Mouse (Mus musculus) lung, postnatal 10 days (tissue): ENCODE measurements around the gene Ebf3.

Source experiments
- DNase-seq: peaks from one replicate; pipeline ENCODE4 v3.0.0; 2021

Gene Ebf3

DNA sequence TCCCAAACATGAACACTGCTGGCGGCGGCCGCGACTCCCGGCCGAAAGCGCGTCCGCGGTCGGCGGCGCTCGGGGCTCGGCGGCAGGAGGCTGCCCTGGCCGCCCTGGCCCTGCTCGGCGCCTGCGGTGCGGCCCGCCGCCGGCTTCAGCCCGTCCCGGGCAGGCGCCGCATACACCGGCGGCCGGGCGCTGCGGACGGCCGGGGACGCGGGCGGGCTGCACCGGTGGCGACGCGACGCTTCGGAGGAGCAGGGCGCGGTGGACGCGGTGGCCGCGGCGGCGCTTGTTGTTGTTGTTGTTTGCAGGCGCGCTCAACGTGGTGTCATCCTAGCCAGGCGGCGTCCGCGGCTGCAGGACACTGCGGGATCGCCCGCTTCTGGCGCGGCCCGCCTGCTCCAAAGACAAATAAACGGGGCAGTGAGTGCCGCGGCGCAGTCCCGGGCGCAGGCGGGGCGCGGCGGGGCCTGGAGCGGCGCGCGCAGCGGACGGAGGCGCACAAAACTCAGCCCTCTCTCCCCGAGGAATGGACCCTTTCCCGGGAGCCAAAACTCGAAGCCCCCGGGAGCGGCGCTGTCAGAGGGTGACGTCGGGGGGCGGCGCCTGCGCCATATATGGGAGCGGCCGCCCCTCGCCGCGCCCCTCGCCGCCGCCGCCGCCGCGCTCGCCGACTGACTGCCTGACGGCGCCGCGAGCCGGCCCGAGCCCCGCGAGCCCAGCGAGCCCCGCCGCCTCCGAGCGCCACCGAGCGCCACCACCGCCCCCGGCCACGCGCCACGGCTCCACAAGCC is at the start of gene Ebf3:
TSS of gene Ebf3 (minus strand) at position 542 of the 788 bp plus-strand sequence.
- DNase-seq, result peak; percentile 76

GRCm38 (mm10) chr7:137346860-137347259 is 32.6 kb upstream of the Ebf3 start:
- peak; percentile 19 for DNase-seq

- peak; percentile 35 for DNase-seq
These were observed 31.8 kb upstream of the Ebf3 start for GRCm38 (mm10) chr7:137346068-137346467.

GRCm38 (mm10) chr7:137333951-137334350 is 19.7 kb upstream of the Ebf3 start:
- no peak for DNase-seq

- no peak for DNase-seq
These were observed 8.7 kb upstream of the Ebf3 start for GRCm38 (mm10) chr7:137322926-137323325.

- DNase-seq, result no peak
These were observed 7.9 kb upstream of the Ebf3 start for GRCm38 (mm10) chr7:137321961-137322784.

DNA sequence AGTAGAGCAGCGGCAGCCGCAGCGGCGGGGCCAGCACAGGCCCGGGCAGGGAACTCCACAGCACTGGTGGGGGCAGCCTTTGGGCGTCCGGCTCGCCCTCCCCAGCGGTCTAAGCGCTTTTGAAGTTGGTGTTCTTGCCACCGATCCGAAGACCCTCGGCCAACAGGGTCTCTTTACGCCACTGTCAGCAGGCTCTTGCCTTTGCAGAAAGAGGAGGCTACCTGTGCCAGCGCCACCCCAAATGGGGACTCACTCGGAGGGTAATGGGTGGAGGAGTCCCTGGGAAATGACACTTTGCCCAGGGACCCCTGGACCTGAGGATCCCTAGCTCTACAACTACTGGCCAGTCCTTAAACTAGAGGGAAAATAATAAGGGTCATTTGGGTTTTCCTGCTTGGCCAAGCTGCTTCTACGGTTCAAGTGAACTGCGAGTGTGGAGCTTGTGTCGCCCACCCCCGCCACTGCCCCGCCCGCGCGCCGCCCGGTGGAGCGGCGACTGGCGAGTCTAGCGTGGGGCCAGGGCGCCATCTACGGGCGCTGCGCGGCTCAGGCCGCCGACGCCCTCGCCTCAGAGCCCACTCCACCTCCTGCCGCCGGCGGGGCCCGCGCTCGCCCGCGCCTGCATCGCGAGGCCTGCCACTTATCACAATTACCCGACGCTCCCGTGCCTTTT is 7.0 kb upstream of the Ebf3 start:
- peak; percentile 68 for DNase-seq

DNA sequence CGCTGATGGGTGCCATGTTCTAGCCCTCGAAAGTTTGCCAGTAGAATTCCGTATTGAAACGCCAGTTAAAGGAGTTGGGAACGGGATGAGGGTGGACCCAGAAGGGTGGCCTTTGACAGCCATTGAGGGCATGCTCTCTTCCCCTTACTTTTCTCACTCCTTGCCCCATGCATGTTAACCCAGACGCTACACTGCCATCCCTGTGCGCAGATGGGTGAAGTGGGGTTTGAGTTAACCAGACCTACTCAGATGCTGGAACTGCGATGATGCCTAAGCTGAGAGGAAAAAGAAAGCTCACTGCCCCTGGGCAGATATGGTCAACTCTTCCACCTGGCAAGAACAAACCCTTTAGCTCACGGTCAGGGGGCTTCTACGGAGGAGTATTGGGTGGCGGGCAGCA is 6.1 kb upstream of the Ebf3 start:
- no peak for DNase-seq

- DNase-seq, result peak; percentile 67
These were observed 5.0 kb upstream of the Ebf3 start for GRCm38 (mm10) chr7:137318924-137319885.

GRCm38 (mm10) chr7:137318383-137318775 is 4.1 kb upstream of the Ebf3 start:
- DNase-seq, result no peak

DNA sequence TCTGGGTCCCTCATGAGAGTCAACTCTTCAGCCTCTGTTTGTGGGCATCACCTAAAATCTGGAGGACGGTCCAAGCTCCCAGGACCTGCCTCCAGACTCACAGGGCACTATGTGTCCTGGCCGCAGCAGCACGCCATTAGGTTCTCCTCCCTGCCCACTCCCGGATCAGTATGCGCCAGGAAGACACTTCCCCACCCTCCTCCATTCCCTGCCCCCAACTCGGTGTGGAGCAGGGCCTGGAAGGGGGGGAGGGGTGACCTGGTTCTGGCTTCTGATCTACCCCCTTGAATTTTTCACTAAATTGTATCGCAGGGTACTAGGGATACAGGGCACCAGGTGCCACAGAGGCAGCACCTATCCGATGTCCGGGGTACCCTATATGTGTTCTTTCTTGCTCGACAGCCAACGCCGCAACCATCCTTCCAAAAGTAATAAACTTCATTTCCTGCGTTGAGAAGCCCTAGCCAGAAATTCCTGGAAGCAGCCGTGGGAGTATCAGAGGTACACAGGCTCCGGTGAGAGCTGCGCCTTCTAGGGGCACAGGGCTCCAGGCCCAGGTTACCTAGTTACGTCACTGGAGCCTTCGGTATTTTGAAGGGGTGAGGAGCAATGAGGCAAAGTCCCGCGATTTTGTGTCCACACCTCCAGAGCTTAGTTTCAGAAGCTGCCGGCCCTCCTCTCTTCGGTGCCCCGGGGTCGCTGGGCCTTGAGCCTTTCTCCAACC is 3.6 kb upstream of the Ebf3 start:
- DNase-seq, result no peak

- DNase-seq, result no peak
These were observed 2.8 kb upstream of the Ebf3 start for GRCm38 (mm10) chr7:137316926-137317658.

DNA sequence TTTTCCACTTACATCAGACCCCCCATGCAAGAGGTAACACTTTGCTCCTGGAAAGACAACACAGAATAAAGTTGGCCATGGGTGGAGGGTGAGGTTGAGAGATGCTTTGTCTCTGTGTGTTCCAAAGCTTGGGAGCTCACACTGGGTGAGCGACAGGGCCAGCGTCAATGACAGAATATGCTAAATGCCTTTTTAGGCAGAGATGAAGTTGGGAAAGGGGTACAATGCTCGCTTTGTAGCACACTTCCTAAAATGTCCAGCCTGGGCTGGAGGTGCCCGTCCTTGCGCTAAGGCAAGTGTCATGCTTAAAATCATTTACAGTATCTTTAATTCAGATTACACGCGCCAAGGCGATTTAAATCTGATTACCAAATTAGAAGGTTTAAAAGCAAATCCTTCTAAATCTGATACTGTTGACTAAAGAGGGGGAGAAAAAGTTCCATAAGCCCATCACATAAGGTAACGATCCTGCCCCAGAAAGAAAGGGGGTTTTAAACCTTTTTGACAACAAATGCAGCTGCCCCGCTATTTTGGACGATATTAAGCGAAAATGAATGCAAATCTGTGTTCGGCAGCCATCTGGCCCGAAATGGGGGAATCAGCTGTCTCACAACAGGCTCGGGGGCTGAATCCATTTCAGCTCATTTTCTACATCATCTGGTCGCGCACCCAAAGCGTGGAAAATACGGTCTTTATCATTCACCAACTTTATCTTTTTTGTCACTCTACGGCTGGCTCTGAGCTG is 2.1 kb upstream of the Ebf3 start:
- DNase-seq, result no peak

DNA sequence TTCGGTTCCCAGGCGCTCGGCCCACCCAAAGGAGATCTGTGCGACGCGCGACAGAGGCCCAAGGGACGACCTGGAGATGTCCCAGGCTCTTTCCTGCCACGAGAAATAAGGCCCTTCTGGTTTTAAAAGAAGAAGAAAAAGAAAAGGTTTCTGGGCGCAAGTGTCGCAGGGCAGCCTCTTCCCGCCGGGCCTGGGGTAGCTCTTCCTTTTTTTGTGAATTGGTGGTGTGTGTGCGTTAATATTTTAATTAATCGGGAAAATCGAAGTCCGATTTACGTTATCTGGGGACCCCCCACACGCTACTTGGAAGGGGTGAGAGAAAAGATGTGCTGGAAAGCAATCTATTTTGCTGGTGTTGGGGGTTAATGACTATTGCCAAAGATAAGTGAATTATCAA is 1.3 kb upstream of the Ebf3 start:
- DNase-seq, result no peak

GRCm38 (mm10) chr7:137314710-137315543 is 682 bp upstream of the Ebf3 start:
- DNase-seq, result no peak

GRCm38 (mm10) chr7:137313183-137313903 is 902 bp downstream of the Ebf3 start:
- no peak for DNase-seq

DNA sequence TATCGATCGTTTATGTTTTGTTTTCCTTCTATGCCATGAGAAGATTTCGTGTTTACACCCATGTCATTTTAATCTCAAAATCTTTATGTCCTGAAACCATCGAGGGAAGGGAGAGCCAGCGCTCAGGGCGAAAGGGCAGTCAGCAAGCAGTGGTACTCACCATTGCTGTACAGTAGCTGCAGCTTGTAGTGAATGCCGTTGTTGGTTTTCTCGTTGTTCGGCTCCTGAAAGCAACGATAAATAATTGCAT is 1.4 kb downstream of the Ebf3 start:
- no peak for DNase-seq

DNA sequence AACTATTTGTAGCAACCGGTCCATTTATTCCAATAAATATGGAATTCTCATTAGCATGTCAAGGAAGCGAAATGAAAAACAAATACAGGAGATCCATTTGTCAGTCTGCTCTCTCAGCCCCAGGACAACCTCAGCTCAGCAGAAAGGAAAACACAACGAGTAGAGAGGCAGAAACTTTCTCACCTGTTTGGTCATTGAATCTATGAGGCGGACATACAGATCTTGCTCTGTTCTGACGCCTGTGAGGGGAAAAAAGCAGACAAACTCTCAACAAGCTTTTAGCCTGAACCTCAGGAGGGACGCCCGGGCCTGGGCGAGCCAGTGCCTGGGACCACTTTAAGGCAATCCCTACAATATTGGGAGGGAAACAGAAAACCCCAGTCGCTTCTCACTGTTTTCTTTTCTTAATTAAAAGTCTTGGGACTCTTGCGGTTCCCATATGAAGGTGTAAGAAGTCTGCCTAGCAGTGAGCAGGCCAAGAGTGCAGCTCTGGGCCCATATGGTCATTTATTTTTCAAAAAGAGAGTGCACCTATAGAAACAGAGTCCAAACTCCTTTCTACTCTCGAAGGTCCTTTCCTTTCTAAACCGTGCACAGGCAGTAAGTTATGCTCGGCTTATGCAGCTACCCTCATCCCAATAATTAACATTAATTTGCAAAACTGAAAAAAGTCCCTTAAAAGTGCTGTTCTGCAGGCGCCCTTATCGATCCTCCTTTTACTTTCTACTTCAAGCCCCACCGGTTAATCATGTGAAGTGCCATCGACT is 1.9 kb downstream of the Ebf3 start:
- no peak for DNase-seq
